Mouse (Mus musculus): ENCODE measurements at regions not wholly inside any gene's neighbourhood (a gene's known extent, or its start where the extent isn't known, plus 50 kb on each side); places are given as distances from the start of the nearest gene placed in this dataset.

DNA sequence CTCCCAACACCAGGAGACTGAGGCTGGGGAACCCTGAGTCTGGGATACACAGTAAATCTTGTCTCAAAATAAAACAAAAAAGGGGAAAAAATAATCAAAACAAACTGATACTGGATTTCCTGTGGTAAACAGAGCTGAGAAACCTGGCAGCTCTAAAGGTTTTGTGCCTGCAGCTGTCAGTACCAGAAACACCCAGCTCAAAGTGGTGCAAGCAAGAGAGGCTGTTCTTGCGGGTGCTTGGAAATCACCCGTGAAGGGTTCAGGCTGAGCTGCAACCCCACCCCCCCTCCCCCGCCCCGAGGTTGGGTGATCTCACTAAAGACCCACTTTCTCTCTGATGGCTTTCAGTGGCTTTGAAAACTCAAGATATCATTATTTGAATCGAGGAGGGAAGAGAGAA lies 90.1 kb upstream of the Sall1 start:
- no peak for DNase-seq (ENCODE audit: low spot score in 2 of 2)

DNA sequence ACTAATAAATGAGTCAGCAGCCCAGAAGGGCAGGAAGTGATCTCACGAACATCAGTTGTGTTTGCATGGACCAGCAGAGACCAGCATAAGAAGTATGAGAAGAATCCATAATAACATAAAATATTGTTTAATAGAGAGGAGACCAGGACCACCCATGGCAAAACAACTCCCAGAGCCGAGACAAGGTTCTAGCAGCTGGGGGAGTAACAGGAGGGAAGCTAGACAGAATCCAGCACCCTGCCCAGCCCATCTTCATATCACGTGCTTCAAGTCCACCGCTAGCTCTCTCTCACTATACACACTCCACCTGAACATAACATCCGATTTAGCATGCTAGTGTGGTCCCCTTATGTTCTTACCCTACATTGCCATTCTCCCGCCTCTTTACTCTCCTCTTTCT lies 77.1 kb upstream of the Sall1 start:
- DNase-seq (ENCODE audit: low spot score in 2 of 2), result no peak

- no peak for DNase-seq (ENCODE audit: low spot score in 2 of 2)
Observed at GRCm38 (mm10) chr8:89107895-89108660, 64.1 kb upstream of the Sall1 start.

GRCm38 (mm10) chr8:89106346-89106745 lies 62.4 kb upstream of the Sall1 start:
- DNase-seq (ENCODE audit: low spot score in 2 of 2), result no peak

DNA sequence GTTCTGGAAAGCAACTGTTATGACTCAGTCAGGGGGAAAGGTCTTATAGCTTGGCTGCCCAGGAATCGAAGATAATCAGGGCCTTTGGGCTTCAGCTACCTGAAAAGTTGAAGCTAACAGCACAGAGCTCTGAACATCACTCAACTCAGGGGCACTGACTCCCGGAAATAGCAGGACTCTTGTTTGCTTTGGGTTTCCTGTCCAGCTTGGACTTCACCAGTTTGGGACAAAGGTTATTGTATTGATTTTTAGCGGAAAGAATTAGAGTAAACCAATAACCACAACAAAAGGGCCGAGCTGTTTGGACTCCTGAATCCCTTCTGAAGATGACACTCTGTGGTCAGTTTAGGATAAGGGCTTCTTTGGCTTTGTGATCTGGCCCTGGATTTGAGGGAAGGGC lies 53.4 kb upstream of the Sall1 start:
- no peak for DNase-seq (ENCODE audit: low spot score in 2 of 2)

Measured in layer of hippocampus, adult 18-20 months (tissue).